Mouse (Mus musculus) embryo, embryonic 10 days (tissue): ENCODE measurements at regions not wholly inside any gene's neighbourhood (a gene's known extent, or its start where the extent isn't known, plus 50 kb on each side); places are given as distances from the start of the nearest gene placed in this dataset.
"Not testable (repeated sequence)": the region's sequence is repeated elsewhere in the genome, so short reads cannot be mapped to it uniquely, and the experiment has no call there.

ENCODE experiments used
- DNase-seq: peaks from one replicate; pipeline ENCODE4 v3.0.0-alpha.2; 2015; ENCODE audit warnings: low spot score

GRCm38 (mm10) chr8:7323067-7323675 lies 1337.9 kb downstream of the Efnb2 start:
- no peak for DNase-seq

- peak; percentile 66 for DNase-seq
Observed at GRCm38 (mm10) chr8:7322376-7323066, 1338.5 kb downstream of the Efnb2 start.

- DNase-seq: no peak
Observed at GRCm38 (mm10) chr8:7316806-7317355, 1344.2 kb downstream of the Efnb2 start.

DNA sequence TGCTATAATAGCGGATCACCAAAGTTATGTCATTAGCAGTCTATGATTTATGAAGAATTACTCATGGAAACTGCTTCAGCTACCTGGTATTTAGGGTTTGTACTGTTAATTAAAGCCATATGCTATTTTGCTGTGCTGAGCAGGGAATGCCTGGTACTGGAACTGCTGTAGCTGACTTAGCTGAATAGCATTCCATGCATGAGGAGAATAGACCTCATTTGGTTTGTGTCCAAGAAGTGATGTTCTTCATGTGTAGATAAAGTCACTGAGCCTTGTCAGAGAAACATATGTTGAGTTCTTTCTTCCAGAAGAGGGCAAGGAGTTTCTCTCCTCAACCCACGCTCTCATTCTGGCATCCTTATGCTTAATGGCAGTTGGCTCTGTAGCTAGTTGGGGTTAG lies 1351.8 kb downstream of the Efnb2 start:
- DNase-seq: no peak

GRCm38 (mm10) chr8:7289361-7289760 lies 1371.7 kb downstream of the Efnb2 start:
- peak; percentile 18 for DNase-seq

GRCm38 (mm10) chr8:7286581-7286980 lies 1374.5 kb downstream of the Efnb2 start:
- no peak for DNase-seq

GRCm38 (mm10) chr8:7267406-7267805 lies 1393.6 kb downstream of the Efnb2 start:
- DNase-seq: no peak

GRCm38 (mm10) chr8:7254336-7254735 lies 1406.7 kb downstream of the Efnb2 start:
- DNase-seq: not testable (repeated sequence)

DNA sequence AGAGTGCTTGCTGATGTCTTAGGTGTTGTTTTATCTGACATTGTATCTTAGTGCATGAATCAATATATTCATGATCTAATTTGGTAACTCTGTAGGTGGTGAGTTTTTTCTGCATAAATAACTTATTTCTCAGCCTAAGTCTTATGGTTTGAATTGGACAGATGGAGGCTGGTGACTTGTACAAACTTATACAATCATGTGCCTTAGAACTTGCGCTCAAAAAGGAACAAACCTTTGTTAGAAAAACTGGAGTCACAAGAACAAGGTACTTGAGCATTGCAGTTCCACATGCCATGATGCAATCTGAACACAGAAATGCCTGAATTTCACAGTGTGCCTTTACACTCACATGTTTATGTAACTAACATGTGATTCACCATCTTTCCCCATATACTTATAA lies 1420.7 kb downstream of the Efnb2 start:
- DNase-seq: no peak

DNA sequence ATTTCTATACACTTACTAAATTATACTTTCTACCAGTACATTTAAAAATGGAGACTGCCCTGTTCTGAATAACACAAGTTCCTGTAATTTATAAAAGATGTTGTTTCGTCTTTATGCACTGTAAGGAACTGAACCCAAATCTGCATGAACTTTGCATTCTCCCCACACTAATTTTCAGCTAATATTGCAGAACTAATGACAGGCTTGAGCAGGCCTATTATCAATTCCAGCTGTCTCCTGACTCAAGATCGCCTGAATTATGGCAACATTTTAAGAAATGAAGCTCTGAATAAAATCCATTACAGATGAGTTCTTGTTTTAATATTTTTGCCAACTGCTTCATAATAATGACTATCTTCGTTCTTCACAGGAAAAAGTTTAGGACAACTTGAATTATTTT lies 1427.0 kb downstream of the Efnb2 start:
- no peak for DNase-seq

GRCm38 (mm10) chr8:7219300-7219699 lies 1441.7 kb downstream of the Efnb2 start:
- no peak for DNase-seq

GRCm38 (mm10) chr8:7207178-7207577 lies 1453.9 kb downstream of the Efnb2 start:
- DNase-seq: no peak

GRCm38 (mm10) chr8:7206596-7206995 lies 1454.4 kb downstream of the Efnb2 start:
- DNase-seq: no peak

GRCm38 (mm10) chr8:7205086-7205485 lies 1456.0 kb downstream of the Efnb2 start:
- DNase-seq: no peak

- DNase-seq: no peak
Observed at GRCm38 (mm10) chr8:7190726-7191125, 1470.3 kb downstream of the Efnb2 start.

GRCm38 (mm10) chr8:7163361-7163760 lies 1497.7 kb downstream of the Efnb2 start:
- DNase-seq: no peak

- DNase-seq: peak; percentile 12
Observed at GRCm38 (mm10) chr8:7131746-7132145, 1529.3 kb downstream of the Efnb2 start.

- DNase-seq: no peak
Observed at GRCm38 (mm10) chr8:7108849-7109248, 1552.2 kb downstream of the Efnb2 start.

- peak; percentile 65 for DNase-seq
Observed at GRCm38 (mm10) chr8:7097577-7097976, 1563.5 kb downstream of the Efnb2 start.

DNA sequence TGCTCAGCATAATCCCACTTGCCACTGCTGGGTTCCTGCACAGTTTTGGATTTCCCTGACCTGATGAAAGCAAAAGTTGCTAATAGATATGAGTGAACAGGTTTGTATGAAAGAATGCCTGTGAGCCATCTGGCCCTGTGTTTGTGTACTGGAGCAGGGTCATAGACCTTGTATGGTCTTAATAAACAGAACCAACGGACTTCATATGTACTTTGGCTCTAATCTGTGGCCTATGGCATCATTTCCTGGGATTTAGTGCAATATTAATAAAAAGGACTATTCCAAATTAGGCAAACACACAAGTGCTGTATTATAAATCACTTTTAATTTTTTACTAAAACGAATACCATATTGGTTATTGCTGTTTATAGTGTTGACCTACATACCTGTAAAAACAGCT lies 1568.2 kb downstream of the Efnb2 start:
- DNase-seq: no peak

DNA sequence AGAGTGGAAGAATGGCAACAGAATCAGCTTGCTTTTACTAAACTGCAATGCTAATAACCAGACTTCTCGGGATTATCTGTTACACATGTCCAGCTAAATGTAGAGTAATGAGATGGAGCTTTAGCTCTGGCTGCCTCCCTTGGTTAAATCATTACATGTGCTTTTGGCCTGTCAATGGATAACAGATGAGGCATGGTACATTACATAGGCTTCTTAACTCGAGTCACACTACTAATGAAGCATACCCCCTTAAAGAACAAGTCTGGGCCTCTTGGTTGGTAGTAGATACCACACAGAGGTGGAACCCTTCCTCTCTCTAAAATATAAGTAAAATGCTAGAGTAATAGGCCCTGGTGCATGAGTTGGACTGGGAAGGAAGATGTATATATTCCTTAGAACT lies 1572.9 kb downstream of the Efnb2 start:
- no peak for DNase-seq

DNA sequence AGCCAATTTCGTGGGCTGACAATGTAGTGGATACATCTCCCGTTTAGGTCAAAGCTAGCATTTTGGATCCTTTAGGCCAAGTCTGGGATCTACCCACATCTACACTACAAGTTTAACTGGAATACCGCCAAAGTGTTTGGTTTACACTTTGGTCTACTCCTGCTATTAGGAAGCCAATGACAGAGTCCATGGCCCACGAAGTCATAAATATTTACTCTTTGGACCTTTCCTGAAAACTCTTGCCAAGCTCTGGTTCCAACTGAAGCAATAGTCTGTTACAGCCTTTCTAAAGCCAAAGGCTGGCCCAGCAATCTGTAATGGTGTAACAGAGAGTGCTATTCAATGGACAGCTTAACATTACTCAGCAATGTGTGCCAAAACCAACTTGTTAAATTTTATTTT lies 1600.8 kb downstream of the Efnb2 start:
- DNase-seq: no peak

GRCm38 (mm10) chr8:7026247-7026844 lies 1634.7 kb downstream of the Efnb2 start:
- DNase-seq: no peak
